Mouse (Mus musculus) bone marrow, adult 2 months (tissue): ENCODE measurements around the gene Hmg20b.

ENCODE experiments used
- CTCF ChIP-seq: fragments of 200-500 bp; IDR thresholded peaks from 2 replicates; pipeline ENCODE4 v1.5.1; 2011; ENCODE audit warnings: low read length, control low read depth; ENCODE audit not compliant: control insufficient read depth, insufficient read depth
- POLR2A ChIP-seq: fragments of 200-500 bp; IDR thresholded peaks from 2 replicates; pipeline ENCODE4 v1.6.1; 2011; ENCODE audit warnings: low read depth, mild to moderate bottlenecking, control low read depth, low read length, borderline replicate concordance; ENCODE audit not compliant: control insufficient read depth

DNA sequence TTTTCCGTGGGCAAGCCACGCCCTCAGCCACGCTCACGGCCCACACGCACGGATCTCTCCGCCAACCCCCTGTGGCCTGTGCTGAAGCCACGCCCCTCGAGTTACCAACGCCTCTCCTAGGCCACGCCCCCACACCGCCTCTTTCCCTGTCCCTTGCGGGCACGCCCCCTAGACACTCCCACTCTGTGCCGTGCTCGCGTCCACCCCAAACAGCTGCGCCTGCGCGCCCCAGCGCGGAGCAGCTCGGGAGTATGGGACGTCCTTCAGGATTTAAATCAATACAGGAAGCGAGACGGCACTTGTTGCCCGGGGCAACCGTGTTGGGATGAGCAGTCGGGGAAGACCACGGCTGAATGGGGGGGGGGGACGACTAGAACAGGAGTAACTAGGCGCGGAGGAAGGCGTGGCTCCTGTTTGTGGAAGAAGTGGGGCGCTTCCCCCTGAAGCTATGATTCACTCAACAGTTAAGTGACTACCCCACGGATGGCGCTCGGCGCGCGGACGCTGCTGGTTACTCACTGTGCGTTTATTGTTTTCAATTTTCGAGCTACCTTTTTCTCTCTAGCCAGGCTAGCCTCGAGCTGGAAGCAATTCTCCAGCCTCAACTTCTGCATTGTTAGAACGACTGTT, 28.4 kb upstream of the Hmg20b start:
- TF ChIP-seq CTCF: peak; percentile 19; the same call in 1 of the 2 replicates
- peak; percentile 50; the same call in 1 of the 2 replicates for TF ChIP-seq POLR2A
